Mouse (Mus musculus) urinary bladder, postnatal 25 days (tissue): ENCODE measurements at regions not wholly inside any gene's neighbourhood (a gene's known extent, or its start where the extent isn't known, plus 50 kb on each side); places are given as distances from the start of the nearest gene placed in this dataset.

Source experiments
- DNase-seq: peaks from one replicate; pipeline ENCODE4 v3.0.0; 2022; ENCODE audit warnings: low spot score

- no peak for DNase-seq
These were observed 522.6 kb downstream of the Gja1 start for GRCm38 (mm10) chr10:56899640-56900274.

GRCm38 (mm10) chr10:56900914-56901313 is 523.8 kb downstream of the Gja1 start:
- no peak for DNase-seq

- DNase-seq = no peak
These were observed 535.6 kb downstream of the Gja1 start for GRCm38 (mm10) chr10:56912711-56913110.

- no peak for DNase-seq
These were observed 537.0 kb downstream of the Gja1 start for GRCm38 (mm10) chr10:56914103-56914502.

- no peak for DNase-seq
These were observed 541.3 kb downstream of the Gja1 start for GRCm38 (mm10) chr10:56918412-56918811.

- DNase-seq = no peak
These were observed 543.9 kb downstream of the Gja1 start for GRCm38 (mm10) chr10:56920711-56921672.

- no peak for DNase-seq
These were observed 551.0 kb upstream of the Hsf2 start for GRCm38 (mm10) chr10:56935174-56935573.

- no peak for DNase-seq
These were observed 544.2 kb upstream of the Hsf2 start for GRCm38 (mm10) chr10:56941972-56942371.

GRCm38 (mm10) chr10:56944434-56945145 is 541.6 kb upstream of the Hsf2 start:
- no peak for DNase-seq

- DNase-seq = no peak
These were observed 529.5 kb upstream of the Hsf2 start for GRCm38 (mm10) chr10:56956728-56957127.

GRCm38 (mm10) chr10:56962096-56962807 is 523.9 kb upstream of the Hsf2 start:
- DNase-seq = no peak

GRCm38 (mm10) chr10:56963215-56963614 is 523.0 kb upstream of the Hsf2 start:
- no peak for DNase-seq

GRCm38 (mm10) chr10:56968913-56969312 is 517.3 kb upstream of the Hsf2 start:
- no peak for DNase-seq

- no peak for DNase-seq
These were observed 511.4 kb upstream of the Hsf2 start for GRCm38 (mm10) chr10:56974812-56975211.

- DNase-seq = no peak
These were observed 506.6 kb upstream of the Hsf2 start for GRCm38 (mm10) chr10:56979601-56980000.

GRCm38 (mm10) chr10:56980821-56981220 is 505.4 kb upstream of the Hsf2 start:
- DNase-seq = no peak

GRCm38 (mm10) chr10:56982526-56983190 is 503.5 kb upstream of the Hsf2 start:
- no peak for DNase-seq

- DNase-seq = no peak
These were observed 491.2 kb upstream of the Hsf2 start for GRCm38 (mm10) chr10:56994969-56995368.

GRCm38 (mm10) chr10:57000892-57001722 is 485.1 kb upstream of the Hsf2 start:
- peak; percentile 21 for DNase-seq

GRCm38 (mm10) chr10:57001723-57002110 is 484.5 kb upstream of the Hsf2 start:
- DNase-seq = no peak

- no peak for DNase-seq
These were observed 448.5 kb upstream of the Hsf2 start for GRCm38 (mm10) chr10:57037641-57038040.
